Mouse (Mus musculus) limb, embryonic 14.5 days (tissue): ENCODE data around the gene Mrps6. TPM values are rescaled to one million over a fixed set of nuclear protein-coding genes. Genes with fewer than 3 reads are reported as not detected.

Source experiments
- ATAC-seq: fragments of 200-750 bp; cut with Nextera tagmentation; 2 replicates; pipeline ENCODE4 v1.8.0; 2017; ENCODE audit warnings: low read depth, moderate number of reproducible peaks, moderate TSS enrichment; ENCODE audit not compliant: low FRiP score
- DNase-seq: peaks from one replicate; pipeline ENCODE4 v3.0.0-alpha.2; 2015; ENCODE audit warnings: low spot score
- H3K27ac ChIP-seq: fragments of 300-500 bp; sonication (generic); replicated peaks from 2 replicates; pipeline ENCODE4 v1.5.1; 2014; ENCODE audit warnings: low read depth, mild to moderate bottlenecking, low read length, moderate library complexity, mixed read lengths
- H3K27me3 ChIP-seq: fragments of 300-500 bp; sonication (generic); 2 replicates; pipeline ENCODE4 v1.6.1; 2014; ENCODE audit warnings: low read length, mixed read lengths; ENCODE audit not compliant: control insufficient read depth, insufficient read depth
- H3K36me3 ChIP-seq: fragments of 300-500 bp; sonication (generic); 2 replicates; pipeline ENCODE4 v1.6.1; 2014; ENCODE audit warnings: mild to moderate bottlenecking, low read length, moderate library complexity, mixed read lengths; ENCODE audit not compliant: control insufficient read depth, insufficient read depth
- H3K4me1 ChIP-seq: fragments of 300-500 bp; sonication (generic); 2 replicates; pipeline ENCODE4 v1.6.1; 2014; ENCODE audit warnings: antibody characterized with exemption, low read length, mixed read lengths; ENCODE audit not compliant: control insufficient read depth, insufficient read depth
- H3K4me2 ChIP-seq: fragments of 300-500 bp; sonication (generic); replicated peaks from 2 replicates; pipeline ENCODE4 v1.6.1; 2014; ENCODE audit warnings: low read depth, mild to moderate bottlenecking, low read length, moderate library complexity; ENCODE audit not compliant: severe bottlenecking
- H3K4me3 ChIP-seq: fragments of 300-500 bp; sonication (generic); replicated peaks from 2 replicates; pipeline ENCODE4 v1.5.1; 2014; ENCODE audit warnings: low read length
- H3K9ac ChIP-seq: fragments of 300-500 bp; sonication (generic); 2 replicates; pipeline ENCODE4 v1.6.1; 2014; ENCODE audit warnings: mild to moderate bottlenecking, low read depth, low read length, moderate library complexity; ENCODE audit not compliant: severe bottlenecking
- H3K9me3 ChIP-seq: fragments of 300-500 bp; sonication (generic); 2 replicates; pipeline ENCODE4 v1.6.1; 2016; ENCODE audit warnings: low read length; ENCODE audit not compliant: control insufficient read depth
- POLR2A ChIP-seq: fragments of 200-500 bp; IDR thresholded peaks from 2 replicates; pipeline ENCODE4 v1.8.0; 2012; ENCODE audit warnings: inconsistent platforms, mild to moderate bottlenecking, moderate library complexity, borderline replicate concordance; ENCODE audit not compliant: insufficient read depth, insufficient read length; ENCODE audit errors: extremely low read depth
- WGBS: fragments of 180-500 bp; shearing (Covaris S2); extraction: QIAGEN DNeasy Blood & Tissue Kit; methylation state at CpG from one replicate; pipeline ENCODE4 v1.1.7; 2014; 5-methylcytosine and 5-hydroxymethylcytosine counted together
- polyA plus RNA-seq, 2 experiments: library from polyadenylated mRNA; depleted of rRNA in 1 of 2; stranded (reverse) in 1 of 2; unstranded in 1 of 2; fragments of >200 nt; fragmentation: Nextera tagmentation in 1 of 2; extraction: Ambion mirVana in 1 of 2; gene quantifications; 2 replicates each; pipeline versions ENCODE4 v1.2.1 to v1.2.3; 2012 to 2014

Gene Mrps6
- polyA plus RNA-seq, 2 experiments: 49.5 to 101 TPM

- no peak overlapping the region for H3K9ac ChIP-seq
- H3K4me3 ChIP-seq: no peak overlapping the region
- ATAC-seq (no peak), DNase-seq (no peak)
- no peak overlapping the region for H3K27ac ChIP-seq
- no peaks in the 10 kb centered on the region for H3K9me3 ChIP-seq
- no peak for TF ChIP-seq POLR2A
- no peaks in the 10 kb centered on the region for H3K27me3 ChIP-seq
- H3K4me2 ChIP-seq: no peak overlapping the region
- H3K36me3 ChIP-seq: no peaks in the 10 kb centered on the region
- 64% methylated on average over 9 of the region's 9 CpGs for whole genome bisulfite sequencing
- peaks cover 16% of the 10 kb centered on the region for H3K4me1 ChIP-seq
Measured at GRCm38 (mm10) chr16:92142426-92143012, 84.4 kb downstream of the Mrps6 start.

GRCm38 (mm10) chr16:92147631-92148366 is 89.7 kb downstream of the Mrps6 start:
- no peak for TF ChIP-seq POLR2A
- DNase-seq: no peak

GRCm38 (mm10) chr16:92148367-92148728 is 90.3 kb downstream of the Mrps6 start:
- Histone ChIP-seq H3K4me2 (no peak overlapping the region), H3K4me1 (peaks cover 10% of the 10 kb centered on the region), H3K9me3 (no peaks in the 10 kb centered on the region), H3K4me3 (no peak overlapping the region), H3K36me3 (no peaks in the 10 kb centered on the region), H3K9ac (no peak overlapping the region), H3K27ac (no peak overlapping the region), H3K27me3 (no peaks in the 10 kb centered on the region)
- DNase-seq: no peak
- WGBS: 66% methylated on average over 2 of the region's 2 CpGs
- no peak for TF ChIP-seq POLR2A
- ATAC-seq: no peak

More at GRCm38 (mm10) chr16:92147631-92148366, 89.7 kb downstream of the Mrps6 start:
- Histone ChIP-seq H3K4me1 (peaks cover 10% of the 10 kb centered on the region), H3K4me3 (no peak overlapping the region), H3K27ac (no peak overlapping the region), H3K4me2 (no peak overlapping the region), H3K36me3 (no peaks in the 10 kb centered on the region), H3K27me3 (no peaks in the 10 kb centered on the region), H3K9me3 (no peaks in the 10 kb centered on the region), H3K9ac (no peak overlapping the region)
- WGBS: 71% methylated on average over 12 of the region's 12 CpGs
- ATAC-seq: no peak

- no peaks in the 10 kb centered on the region for H3K27me3 ChIP-seq
- no peak overlapping the region for H3K27ac ChIP-seq
- H3K4me2 ChIP-seq: no peak overlapping the region
- H3K4me1 ChIP-seq: peaks cover 10% of the 10 kb centered on the region
- no peak overlapping the region for H3K4me3 ChIP-seq
- H3K36me3 ChIP-seq: no peaks in the 10 kb centered on the region
- DNase-seq (no peak), ATAC-seq (no peak)
- WGBS: 72% methylated on average over 4 of the region's 4 CpGs
- H3K9me3 ChIP-seq: no peaks in the 10 kb centered on the region
- H3K9ac ChIP-seq: no peak overlapping the region
- no peak for TF ChIP-seq POLR2A
Measured at GRCm38 (mm10) chr16:92150975-92151374, 92.9 kb downstream of the Mrps6 start.

- TF ChIP-seq POLR2A: no peak
- H3K9ac ChIP-seq: peak overlapping the region; percentile 55
- H3K9me3 ChIP-seq: no peaks in the 10 kb centered on the region
- ATAC-seq: peak; percentile 78
- peak overlapping the region; percentile 73 for H3K27ac ChIP-seq
- DNase-seq: peak; percentile 65
- H3K4me3 ChIP-seq: peak overlapping the region; percentile 43
- H3K36me3 ChIP-seq: no peaks in the 10 kb centered on the region
- peak overlapping the region; percentile 86 for H3K4me2 ChIP-seq
- H3K27me3 ChIP-seq: no peaks in the 10 kb centered on the region
- peaks cover 15% of the 10 kb centered on the region; the same call in 1 of the 2 replicates for H3K4me1 ChIP-seq
- 2% methylated on average over 14 of the region's 14 CpGs for WGBS
Measured at GRCm38 (mm10) chr16:92158021-92158455, 100.0 kb downstream of the Mrps6 start.
